Mouse (Mus musculus) heart, adult 2 months (tissue): ENCODE measurements at regions not wholly inside any gene's neighbourhood (a gene's known extent, or its start where the extent isn't known, plus 50 kb on each side); places are given as distances from the start of the nearest gene placed in this dataset.

Experiments used
- CTCF ChIP-seq: fragments of 200-600 bp; IDR thresholded peaks from 2 replicates; pipeline ENCODE4 v1.8.1; 2022; ENCODE audit warnings: antibody characterized with exemption, mild to moderate bottlenecking, moderate library complexity
- EP300 ChIP-seq: fragments of 200-500 bp; IDR thresholded peaks from 2 replicates; pipeline ENCODE4 v1.6.1; 2011; ENCODE audit warnings: low read depth, low read length, control low read depth; ENCODE audit not compliant: insufficient read depth
- POLR2A ChIP-seq: fragments of 200-500 bp; IDR thresholded peaks from 2 replicates; pipeline ENCODE4 v1.6.1; 2011; ENCODE audit warnings: mild to moderate bottlenecking, low read depth, low read length, control low read depth; ENCODE audit not compliant: insufficient read depth

- no peak for TF ChIP-seq POLR2A
- TF ChIP-seq CTCF, result no peak
- TF ChIP-seq EP300, result no peak
Measured at GRCm38 (mm10) chr10:53208466-53208865, 129.0 kb upstream of the Pln start.
